Mouse (Mus musculus) CD4-positive, CD25-positive, alpha-beta regulatory T cell, adult 2 months (primary cell): ENCODE results near the gene Olfr370.

Experiments used
- DNase-seq: peaks from one replicate; pipeline ENCODE4 v3.0.0-alpha.2; 2012; ENCODE audit warnings: low read depth, low spot score

Gene Olfr370

DNA sequence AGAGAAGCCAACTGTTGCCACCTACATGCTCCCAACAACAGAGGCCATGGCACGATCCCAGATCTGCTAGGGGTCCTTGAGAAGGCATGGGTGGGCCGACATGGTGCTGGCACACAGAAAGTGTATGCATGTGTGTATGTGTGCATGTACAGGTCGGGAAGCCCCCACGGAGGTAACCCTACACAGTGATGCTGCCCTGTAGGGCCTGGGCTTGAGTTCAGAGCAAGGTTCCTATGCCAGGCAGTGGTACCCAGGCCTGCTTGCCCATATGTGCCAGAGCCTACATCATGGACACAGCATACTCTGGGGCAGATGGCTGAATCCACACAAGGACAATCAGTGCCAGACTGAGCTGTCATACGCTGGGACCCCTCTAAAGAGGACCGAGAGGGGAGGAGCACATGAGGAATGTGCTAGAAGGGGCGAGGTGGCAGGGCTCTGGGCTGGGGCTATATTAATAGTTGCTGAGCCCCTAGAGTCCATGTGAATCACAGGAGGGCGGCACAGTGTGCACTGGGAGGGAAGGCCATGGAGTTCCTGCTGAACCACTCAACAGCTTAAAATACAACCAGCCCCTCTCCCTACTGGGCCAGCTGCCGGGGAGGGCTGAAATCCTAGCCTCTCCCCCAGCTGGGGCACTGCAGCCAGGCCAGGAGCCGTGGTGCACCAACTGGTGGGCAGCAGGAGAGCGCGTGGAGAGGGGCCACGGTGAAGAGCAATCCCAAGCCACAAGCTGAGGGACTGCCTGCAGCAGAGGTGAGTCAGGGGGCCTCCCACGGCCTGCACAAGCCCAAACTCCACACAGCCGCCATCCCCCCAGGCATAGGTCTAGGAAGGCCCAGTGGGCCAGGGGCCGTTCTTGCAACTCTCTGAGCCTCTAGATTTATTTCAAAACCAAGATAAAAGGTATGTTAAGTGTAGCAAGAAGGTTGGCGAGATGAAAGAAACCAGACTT is 40.3 kb downstream of the Olfr370 start:
- DNase-seq, result no peak

DNA sequence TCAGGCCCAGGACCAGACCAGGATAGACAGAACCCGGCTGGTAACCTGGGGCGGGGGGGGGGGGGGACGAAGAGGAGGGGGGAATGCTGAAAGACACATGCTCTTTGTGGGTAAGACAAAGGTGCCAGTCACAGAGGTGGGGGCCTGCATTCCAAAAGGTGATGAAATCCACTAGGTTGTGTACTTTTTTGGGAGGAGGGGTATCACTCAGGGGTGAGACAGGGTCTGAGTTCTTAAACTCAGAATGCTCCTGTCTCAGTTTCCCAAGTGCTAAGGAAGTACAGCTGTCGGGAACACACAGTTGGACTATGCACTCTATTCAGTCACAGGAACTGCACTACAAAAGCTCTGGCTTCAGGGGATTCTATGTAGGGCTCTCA is 40.9 kb downstream of the Olfr370 start:
- DNase-seq, result no peak

DNA sequence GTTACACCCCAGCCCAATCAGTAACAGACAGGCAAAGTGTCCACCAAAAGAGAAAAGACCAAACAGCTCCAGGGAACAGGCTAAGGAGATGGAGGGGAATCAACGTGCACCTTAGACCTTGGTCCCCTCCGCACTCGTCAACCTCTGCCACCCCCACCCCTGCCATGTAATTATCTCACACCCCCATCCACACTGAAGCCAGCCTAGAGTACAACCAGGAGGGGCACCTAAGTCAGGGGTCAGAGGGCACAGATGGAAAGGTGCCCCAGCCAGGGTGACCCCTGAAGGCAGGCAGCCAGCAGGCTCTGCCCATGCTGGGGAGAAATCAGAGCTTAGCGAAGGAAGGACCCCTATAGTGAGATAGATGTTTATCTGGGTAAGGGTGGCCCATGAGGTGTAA is 41.3 kb downstream of the Olfr370 start:
- DNase-seq, result no peak

DNA sequence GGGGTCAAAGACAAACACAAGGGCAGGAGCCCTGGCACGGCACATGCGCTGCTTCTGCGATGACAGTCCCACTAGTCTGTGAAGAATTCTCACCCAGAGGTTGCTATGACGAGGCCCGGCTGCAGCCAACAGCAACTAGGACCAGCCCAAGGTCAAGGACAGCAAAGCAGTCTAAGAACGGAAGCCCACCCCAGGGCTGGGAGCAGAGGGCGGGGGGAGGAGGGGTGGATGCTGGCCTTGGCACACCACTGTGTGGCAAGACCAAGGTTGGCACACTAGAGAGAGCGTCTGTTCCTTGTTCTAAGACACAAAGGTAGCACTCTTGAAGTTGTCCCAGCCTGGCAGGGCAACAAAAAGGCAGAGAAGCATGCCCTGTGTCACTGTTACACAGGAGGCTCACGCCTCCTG is 41.8 kb downstream of the Olfr370 start:
- DNase-seq, result no peak

GRCm38 (mm10) chr8:83578131-83579055 is 42.8 kb downstream of the Olfr370 start:
- DNase-seq, result no peak

GRCm38 (mm10) chr8:83579676-83580075 is 44.1 kb downstream of the Olfr370 start:
- DNase-seq, result no peak

DNA sequence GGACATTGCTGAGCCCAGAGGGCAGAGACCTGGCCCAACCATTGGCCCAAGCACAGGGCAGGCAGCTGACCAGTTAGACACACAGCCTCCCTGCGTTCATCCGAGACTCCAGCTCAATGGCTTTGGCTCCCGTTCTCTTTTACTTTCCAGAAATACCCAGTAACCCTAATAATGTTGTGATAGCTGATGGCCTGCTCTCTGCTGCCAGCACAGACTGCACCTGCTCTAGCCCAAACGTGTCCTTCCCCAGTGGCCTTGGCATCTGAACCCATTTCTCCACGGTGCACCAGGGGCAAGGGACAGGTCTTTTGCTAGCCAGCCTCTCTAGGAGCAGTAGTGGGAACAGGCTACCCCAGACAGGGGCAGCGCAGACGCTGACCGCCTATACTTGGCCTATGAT is 45.2 kb downstream of the Olfr370 start:
- no peak for DNase-seq

GRCm38 (mm10) chr8:83582226-83582625 is 46.6 kb downstream of the Olfr370 start:
- no peak for DNase-seq

- DNase-seq, result no peak
These were observed 47.7 kb downstream of the Olfr370 start for GRCm38 (mm10) chr8:83583236-83583635.

GRCm38 (mm10) chr8:83584771-83585170 is 49.2 kb downstream of the Olfr370 start:
- DNase-seq, result no peak

DNA sequence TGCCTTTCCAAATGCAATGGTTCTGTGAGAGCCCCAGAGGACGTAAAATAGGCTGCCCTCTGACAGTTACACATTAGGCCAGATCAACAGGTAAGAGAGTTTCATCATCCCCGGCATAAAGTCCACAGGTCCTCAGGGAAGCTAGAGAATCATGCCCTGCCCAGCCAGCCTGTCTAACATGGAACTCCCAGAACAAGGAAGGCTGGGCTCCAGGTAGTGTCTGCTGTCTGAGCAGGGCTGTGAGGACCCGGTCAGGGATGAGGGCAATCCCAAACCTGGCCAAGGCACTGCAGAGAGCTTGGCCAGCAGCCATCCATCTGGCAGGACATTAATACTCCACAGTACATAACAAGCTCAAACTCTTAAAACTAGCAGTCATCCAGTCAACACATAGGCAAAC is 49.8 kb downstream of the Olfr370 start:
- no peak for DNase-seq

- DNase-seq, result no peak
These were observed 52.1 kb downstream of the Olfr370 start for GRCm38 (mm10) chr8:83587644-83588043.

DNA sequence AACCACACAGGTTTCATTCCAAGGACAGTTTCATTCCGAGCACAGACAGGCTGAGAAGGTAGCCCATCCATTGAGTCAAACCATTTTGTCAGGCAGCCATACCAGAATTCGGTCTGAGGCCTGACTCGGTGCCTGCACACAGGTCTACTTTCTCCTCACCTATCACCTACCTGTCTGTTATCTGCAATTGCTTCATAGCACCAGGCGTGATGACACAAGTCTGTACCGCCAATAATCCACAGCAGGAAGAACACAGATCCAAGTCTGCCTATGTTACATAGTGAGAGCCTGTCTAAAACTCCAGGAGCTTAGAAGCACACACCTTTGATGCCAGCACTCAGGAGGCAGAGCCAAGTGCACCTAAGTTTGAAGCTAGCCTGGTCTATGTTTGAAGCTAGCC is 53.3 kb downstream of the Olfr370 start:
- no peak for DNase-seq

- peak; percentile 55 for DNase-seq
These were observed 55.0 kb downstream of the Olfr370 start for GRCm38 (mm10) chr8:83590488-83591023.

- DNase-seq, result no peak
These were observed 57.1 kb downstream of the Olfr370 start for GRCm38 (mm10) chr8:83592682-83593081.

DNA sequence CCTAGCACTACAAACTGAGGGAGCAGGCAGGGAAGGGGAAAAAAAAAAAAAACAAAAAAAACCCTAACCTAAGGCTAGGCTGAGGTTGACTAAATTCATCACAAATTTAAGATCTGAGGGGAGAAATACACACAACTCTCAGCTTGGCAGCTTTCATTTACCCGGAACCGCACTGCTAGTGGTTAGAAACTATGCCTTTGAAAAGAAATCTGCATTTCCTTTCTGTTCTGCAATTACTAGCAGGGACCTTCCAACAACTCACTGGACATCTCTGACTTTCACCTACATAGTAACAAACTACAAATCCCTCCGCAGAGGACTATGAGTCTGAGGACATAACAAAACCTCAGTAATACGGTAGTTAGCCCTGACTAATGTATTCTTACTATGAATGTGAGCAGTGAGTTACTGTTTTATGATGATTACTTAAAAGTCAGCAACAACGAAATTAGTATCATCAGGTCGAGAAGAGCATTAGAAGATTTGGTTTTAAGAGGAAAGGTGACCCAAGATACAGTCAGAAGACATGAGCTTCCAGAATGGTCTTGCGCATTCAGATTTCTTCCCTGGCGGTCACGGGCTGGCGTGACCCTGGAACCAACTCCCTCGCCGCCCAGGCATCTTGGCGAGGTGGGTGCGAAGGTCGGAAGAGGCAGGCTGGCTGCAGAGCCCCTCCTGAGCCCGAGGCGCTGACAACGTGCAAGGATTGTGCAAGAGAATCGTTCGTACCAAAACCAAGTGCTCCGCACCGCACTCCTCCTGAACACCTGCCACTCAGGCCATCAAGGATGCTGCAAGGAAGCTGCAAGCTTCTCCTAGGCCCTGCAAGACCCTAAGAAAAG is 58.0 kb downstream of the Olfr370 start:
- peak; percentile 42 for DNase-seq

DNA sequence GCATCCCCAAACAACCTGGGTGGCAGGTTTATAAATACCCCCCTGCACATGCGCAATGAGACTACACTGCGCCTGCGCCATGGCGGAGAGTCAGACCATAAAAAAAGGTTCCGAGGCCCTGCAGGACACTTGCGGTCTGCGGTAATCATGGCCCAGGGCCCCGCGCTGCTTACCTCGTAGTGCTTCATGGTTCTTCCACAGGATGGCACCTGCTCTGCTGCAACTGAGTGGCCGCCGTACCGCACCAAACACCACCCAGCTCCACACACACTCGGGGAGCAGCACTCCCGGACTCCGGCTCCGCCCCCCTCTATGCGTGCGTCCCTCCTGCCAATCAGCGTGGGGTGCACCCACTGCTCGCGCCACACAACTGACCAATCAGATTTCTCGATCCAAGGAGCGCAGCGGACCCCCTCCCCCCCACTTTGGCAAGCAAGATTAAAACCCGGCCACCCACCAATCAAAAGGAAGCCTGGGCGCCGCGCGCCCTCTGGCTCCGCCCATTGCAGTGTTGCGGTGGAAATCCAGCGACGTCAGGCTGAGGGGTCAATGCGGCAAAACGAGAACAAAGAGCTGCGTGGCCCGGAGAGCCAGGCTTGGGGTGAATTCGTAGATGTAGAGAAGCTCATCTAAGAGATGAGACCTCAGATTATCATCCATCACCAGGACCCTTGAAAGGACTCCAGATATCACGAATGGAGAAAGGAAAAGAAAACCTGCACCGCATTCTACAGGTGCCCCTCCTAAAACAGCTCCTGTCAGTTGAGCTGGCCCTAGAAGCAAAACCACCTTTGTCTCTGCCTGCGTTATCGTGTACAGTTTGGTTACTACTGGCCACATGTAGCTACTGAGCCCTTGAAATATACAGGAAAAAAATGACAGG is 58.8 kb downstream of the Olfr370 start:
- peak; percentile 99 for DNase-seq
